Mouse (Mus musculus): Measurements from ENCODE around the gene Snapin. TPM values are rescaled to one million over a fixed set of nuclear protein-coding genes. Genes with fewer than 3 reads are reported as not detected.

Gene Snapin
- polyA plus RNA-seq, 1 experiment from 2014 or later = 69.9 TPM

DNA sequence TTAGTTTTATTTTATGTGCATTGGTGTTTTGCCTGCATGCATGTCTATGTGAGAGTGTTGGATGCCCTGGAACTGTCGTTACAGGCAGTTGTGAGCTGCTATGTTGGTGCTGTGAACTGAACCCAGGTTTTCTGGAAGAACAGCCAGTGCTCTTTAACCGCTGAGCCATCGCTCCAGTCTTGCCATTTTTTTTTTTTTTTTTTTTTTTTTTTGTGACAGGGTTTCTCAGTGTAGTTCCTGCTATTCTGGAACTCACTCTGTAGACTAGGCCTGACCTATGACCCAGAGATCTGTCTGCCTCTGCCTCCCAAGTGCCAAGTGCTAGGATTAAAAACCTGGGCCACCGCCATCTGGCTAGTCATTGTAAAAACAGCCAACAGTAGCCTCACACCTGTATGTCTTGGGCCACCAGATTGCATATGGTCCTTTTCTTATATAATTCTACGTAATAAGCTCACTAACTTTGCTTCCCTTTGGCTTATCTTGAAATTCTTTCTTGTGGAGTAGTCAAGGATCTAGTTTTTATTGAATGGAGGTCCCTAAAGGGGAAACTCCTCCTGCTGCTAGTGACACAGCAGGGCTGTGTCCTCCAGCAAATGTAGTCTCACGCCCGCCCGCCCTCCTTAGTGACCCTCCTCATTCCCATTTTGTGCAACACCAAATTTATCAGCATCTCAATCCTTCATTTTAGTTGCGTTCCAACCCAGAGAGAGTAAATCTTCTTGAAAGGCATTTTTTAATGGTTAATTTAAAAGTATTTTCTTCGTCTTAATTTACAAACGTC is 45.2 kb downstream of the Snapin start:
- peaks cover 32% of the 10 kb centered on the region for H3K4me1 ChIP-seq
- H3K9ac ChIP-seq = no peak overlapping the region
- no peaks in the 10 kb centered on the region for H3K9me3 ChIP-seq (replicated peaks)
- peak; percentile 30; the same call in 1 of the 2 replicates for ATAC-seq (replicated peaks; ENCODE audit: low FRiP score)
- H3K4me3 ChIP-seq (replicated peaks) = peak overlapping the region; percentile 31
- no peaks in the 10 kb centered on the region for H3K36me3 ChIP-seq
- peak overlapping the region; percentile 59 for H3K4me2 ChIP-seq
- peak overlapping the region; percentile 96 for H3K27ac ChIP-seq
- WGBS = 55% methylated on average over 11 of the region's 11 CpGs
- no peaks in the 10 kb centered on the region for H3K27me3 ChIP-seq

DNA sequence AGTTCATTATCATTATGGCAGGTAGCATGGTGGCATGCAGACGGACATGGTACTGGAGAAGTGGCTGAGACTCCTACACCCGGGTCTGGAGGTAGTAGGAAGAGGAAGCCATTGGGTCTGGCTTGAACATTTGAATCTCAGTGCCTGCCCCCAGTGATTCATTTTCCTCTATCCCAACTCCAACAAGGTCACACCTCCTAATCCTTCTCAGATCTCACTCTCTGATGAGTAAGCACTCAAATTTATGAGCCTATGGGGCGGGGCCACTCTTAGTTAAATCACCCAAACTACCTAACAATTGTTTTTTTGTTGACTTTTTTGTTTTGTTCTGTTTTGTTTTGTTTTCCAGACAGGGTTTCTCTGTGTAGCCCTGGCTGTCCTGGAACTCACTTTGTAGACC is 46.9 kb downstream of the Snapin start:
- WGBS = 87% methylated on average over 3 of the region's 3 CpGs
- Histone ChIP-seq H3K9ac (no peak overlapping the region), H3K4me3 (replicated peaks) (no peak overlapping the region), H3K4me2 (no peak overlapping the region), H3K9me3 (replicated peaks) (no peaks in the 10 kb centered on the region), H3K27ac (0 out of 2 replicates have a peak overlapping the region, but pooled peaks have one; percentile 10), H3K36me3 (no peaks in the 10 kb centered on the region), H3K4me1 (peaks cover 29% of the 10 kb centered on the region), H3K27me3 (no peaks in the 10 kb centered on the region)
- ATAC-seq (replicated peaks; ENCODE audit: low FRiP score) = no peak

- no peaks in the 10 kb centered on the region for H3K9me3 ChIP-seq (replicated peaks)
- H3K36me3 ChIP-seq = no peaks in the 10 kb centered on the region
- H3K27me3 ChIP-seq = no peaks in the 10 kb centered on the region
- no peak overlapping the region for H3K9ac ChIP-seq
- H3K27ac ChIP-seq = no peak overlapping the region
- H3K4me3 ChIP-seq (replicated peaks) = no peak overlapping the region
- H3K4me1 ChIP-seq = peaks cover 6% of the 10 kb centered on the region
- no peak overlapping the region for H3K4me2 ChIP-seq
- no peak for ATAC-seq (replicated peaks; ENCODE audit: low FRiP score)
- WGBS = 80% methylated on average over 2 of the region's 2 CpGs
These were observed 50.1 kb downstream of the Snapin start for GRCm38 (mm10) chr3:90440756-90441155.

Other genes with a start within 250 kb of the Snapin start
- 3.7 and 6.9 TPM in 2 replicates for gene Creb3l4, start 247.5 kb downstream of the Snapin start, polyA plus RNA-seq (2015; fragmentation: Nextera tagmentation; extraction: Ambion mirVana)
- 101 and 104 TPM in 2 replicates for gene Slc39a1, start 242.9 kb downstream of the Snapin start, polyA plus RNA-seq (2015; fragmentation: Nextera tagmentation; extraction: Ambion mirVana)
- gene Crtc2, start 236.9 kb downstream of the Snapin start, polyA plus RNA-seq (2015; fragmentation: Nextera tagmentation; extraction: Ambion mirVana) = 26.1 and 26.7 TPM in 2 replicates
- 3.9 and 4.1 TPM in 2 replicates for gene Dennd4b, start 225.8 kb downstream of the Snapin start, polyA plus RNA-seq (2015; fragmentation: Nextera tagmentation; extraction: Ambion mirVana)
- 12.8 and 16.2 TPM in 2 replicates for gene Gatad2b, start 197.9 kb downstream of the Snapin start, polyA plus RNA-seq (2015; fragmentation: Nextera tagmentation; extraction: Ambion mirVana)
- gene Slc27a3, start 101.1 kb downstream of the Snapin start, polyA plus RNA-seq (2015; fragmentation: Nextera tagmentation; extraction: Ambion mirVana) = 15.4 and 17.3 TPM in 2 replicates
- gene Ints3, start 57.4 kb downstream of the Snapin start, polyA plus RNA-seq (2015; fragmentation: Nextera tagmentation; extraction: Ambion mirVana) = 32.9 and 38.1 TPM in 2 replicates
- gene Npr1, start 25.2 kb downstream of the Snapin start, polyA plus RNA-seq (2015; fragmentation: Nextera tagmentation; extraction: Ambion mirVana) = 13.6 and 16.2 TPM in 2 replicates
- 236 and 238 TPM in 2 replicates for gene Ilf2, start 14.9 kb downstream of the Snapin start, polyA plus RNA-seq (2015; fragmentation: Nextera tagmentation; extraction: Ambion mirVana)
- 149 and 152 TPM in 2 replicates for gene Chtop, start 18.5 kb upstream of the Snapin start, polyA plus RNA-seq (2015; fragmentation: Nextera tagmentation; extraction: Ambion mirVana)
- gene S100a1, start 23.4 kb upstream of the Snapin start, polyA plus RNA-seq (2015; fragmentation: Nextera tagmentation; extraction: Ambion mirVana) = 79.4 and 87.1 TPM in 2 replicates
- 39.8 and 40.5 TPM in 2 replicates for gene S100a13, start 23.4 kb upstream of the Snapin start, polyA plus RNA-seq (2015; fragmentation: Nextera tagmentation; extraction: Ambion mirVana)
- 3.8 and 6.6 TPM in 2 replicates for gene S100a14, start 35.8 kb upstream of the Snapin start, polyA plus RNA-seq (2015; fragmentation: Nextera tagmentation; extraction: Ambion mirVana)
- 190 and 192 TPM in 2 replicates for gene S100a16, start 46.2 kb upstream of the Snapin start, polyA plus RNA-seq (2015; fragmentation: Nextera tagmentation; extraction: Ambion mirVana)
- gene S100a3, start 69.5 kb upstream of the Snapin start, polyA plus RNA-seq (2015; fragmentation: Nextera tagmentation; extraction: Ambion mirVana) = not detected in 2 replicates
- not detected in 2 replicates for gene S100a2, start 99.2 kb upstream of the Snapin start, polyA plus RNA-seq (2015; fragmentation: Nextera tagmentation; extraction: Ambion mirVana)
- not detected in 2 replicates for gene Gm42674, start 110.9 kb upstream of the Snapin start, polyA plus RNA-seq (2015; fragmentation: Nextera tagmentation; extraction: Ambion mirVana)
- gene S100a4, start 112.7 kb upstream of the Snapin start, polyA plus RNA-seq (2015; fragmentation: Nextera tagmentation; extraction: Ambion mirVana) = 4.2 and 6.4 TPM in 2 replicates
- gene S100a5, start 117.5 kb upstream of the Snapin start, polyA plus RNA-seq (2015; fragmentation: Nextera tagmentation; extraction: Ambion mirVana) = 0.46 TPM in 1 of 2 replicates, not detected in the other
- 168 and 169 TPM in 2 replicates for gene S100a6, start 121.8 kb upstream of the Snapin start, polyA plus RNA-seq (2015; fragmentation: Nextera tagmentation; extraction: Ambion mirVana)
- 0.16 and 0.17 TPM in 2 replicates for gene S100a7a, start 163.0 kb upstream of the Snapin start, polyA plus RNA-seq (2015; fragmentation: Nextera tagmentation; extraction: Ambion mirVana)
- 34.3 and 50.5 TPM in 2 replicates for gene S100a8, start 177.9 kb upstream of the Snapin start, polyA plus RNA-seq (2015; fragmentation: Nextera tagmentation; extraction: Ambion mirVana)
- 19.3 and 31.5 TPM in 2 replicates for gene S100a9, start 204.7 kb upstream of the Snapin start, polyA plus RNA-seq (2015; fragmentation: Nextera tagmentation; extraction: Ambion mirVana)
- gene Pglyrp4, start 235.9 kb upstream of the Snapin start, polyA plus RNA-seq (2015; fragmentation: Nextera tagmentation; extraction: Ambion mirVana) = not detected in 2 replicates